Mouse (Mus musculus): ENCODE results near the gene Col9a2.

Col9a2 gene

DNA sequence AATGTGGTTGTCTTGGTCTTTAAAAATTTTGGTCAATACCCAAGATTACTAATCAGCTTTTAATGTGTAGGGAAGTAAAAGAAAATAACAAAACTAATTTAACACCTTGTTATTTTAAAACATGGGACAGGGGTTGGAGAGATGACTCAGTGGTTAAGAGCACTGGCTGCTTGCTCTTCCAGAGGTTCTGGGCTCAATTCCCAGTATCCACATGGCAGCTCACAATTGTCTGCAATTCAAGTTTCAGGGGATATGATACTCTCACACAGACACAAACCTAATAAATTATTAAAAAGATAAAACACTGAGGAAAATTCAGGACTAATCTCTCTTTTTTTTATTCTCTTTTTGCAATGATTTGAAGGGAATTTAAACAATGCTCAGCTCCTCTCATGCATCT is 45.3 kb downstream of the Col9a2 start:
- no peak for DNase-seq

DNA sequence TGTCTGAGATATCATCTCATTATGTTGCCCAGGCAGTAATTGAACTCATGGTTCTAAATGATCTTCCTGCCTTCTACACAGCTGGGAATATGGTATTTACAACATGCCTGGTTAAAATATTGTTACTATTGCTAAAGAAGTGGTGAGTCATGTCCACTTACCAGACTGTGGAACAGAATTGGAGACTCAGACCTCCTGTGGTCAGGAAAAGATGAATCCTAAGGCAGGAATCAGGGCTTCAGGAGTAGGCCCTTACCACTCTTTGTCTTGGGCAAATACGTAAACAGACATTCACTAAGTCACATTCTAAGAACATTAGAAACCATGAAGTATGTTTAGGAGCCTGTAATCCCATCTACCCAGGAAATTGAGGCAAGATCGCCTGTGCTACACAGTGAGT is 49.5 kb downstream of the Col9a2 start:
- no peak for DNase-seq

DNA sequence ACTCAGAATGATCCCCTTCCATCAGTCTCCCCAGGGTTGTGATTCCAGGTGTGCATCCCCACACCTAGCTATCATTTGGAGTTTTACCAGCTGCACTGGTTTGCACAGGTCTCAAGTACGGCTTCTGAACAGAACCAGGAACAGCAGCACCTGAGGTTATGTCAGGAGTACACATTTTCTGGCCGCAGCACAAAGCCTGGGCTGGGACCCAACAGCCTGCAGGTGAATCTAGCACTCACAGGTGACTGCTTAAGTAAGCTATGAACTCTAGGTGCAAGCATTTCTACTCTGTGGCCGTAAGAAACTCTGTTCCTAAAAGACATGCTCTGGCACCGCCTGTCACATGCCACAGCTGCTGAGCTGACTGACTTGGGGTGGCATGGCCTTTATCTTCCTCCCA is 51.0 kb downstream of the Col9a2 start:
- no peak for DNase-seq

DNA sequence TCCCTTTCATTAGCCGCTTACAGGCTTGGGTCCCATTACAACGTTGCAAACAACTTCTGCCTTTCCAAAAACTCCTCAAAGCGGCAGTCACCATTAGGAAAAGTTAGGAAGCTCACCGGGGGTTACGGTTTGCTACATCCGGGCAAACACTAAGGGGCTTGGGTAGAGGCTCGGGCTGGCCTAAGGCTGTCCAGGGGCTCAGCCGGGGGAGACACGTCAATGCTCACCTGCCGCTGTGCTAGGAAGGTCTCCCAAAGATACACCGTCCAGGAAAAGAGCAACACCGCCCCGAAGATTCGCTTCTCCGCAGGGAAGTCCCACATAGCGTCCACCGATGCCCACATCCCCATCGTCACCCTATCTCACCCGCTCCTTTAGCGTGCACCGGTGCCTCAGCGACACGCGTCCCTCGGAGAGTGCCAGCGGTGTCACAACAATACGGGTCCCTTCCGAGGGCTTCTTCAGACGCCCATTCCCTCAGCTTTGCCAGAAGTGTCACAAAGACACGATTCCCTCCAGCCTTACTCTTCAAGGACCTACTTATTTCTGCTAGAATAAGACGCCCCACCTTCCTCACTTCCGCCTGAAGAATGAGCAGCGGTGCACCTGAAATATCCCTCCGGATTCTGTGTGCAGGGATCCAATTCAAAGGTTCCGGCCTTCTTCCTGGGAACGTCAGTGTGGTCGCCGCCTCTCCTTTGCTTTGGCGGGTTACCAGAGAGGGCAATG is 58.6 kb downstream of the Col9a2 start, which contains the start of gene Zmpste24:
Zmpste24 (minus strand) TSS at position 592 of the 729 bp plus-strand sequence.
- DNase-seq = peak; percentile 86

DNA sequence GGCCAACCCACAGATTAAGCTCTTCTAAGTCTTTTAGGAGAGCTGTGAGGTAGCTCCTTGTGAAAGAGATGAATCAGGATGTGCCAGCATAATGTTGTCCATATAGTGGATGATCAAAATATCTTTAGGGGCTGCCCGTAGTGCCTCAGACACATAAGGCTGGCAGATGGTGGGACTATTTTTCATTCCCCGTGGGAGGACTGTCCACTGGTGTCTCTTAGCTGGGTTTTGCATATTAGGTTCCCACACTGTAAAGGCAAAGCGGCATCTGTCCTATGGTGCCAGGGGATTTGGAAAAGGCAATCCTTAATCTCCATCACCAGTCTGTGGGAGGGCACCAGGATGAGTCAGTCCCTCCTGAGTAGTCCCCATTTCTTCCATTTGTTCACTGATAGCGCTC is 64.1 kb downstream of the Col9a2 start:
- DNase-seq = no peak
